Mouse (Mus musculus) midbrain, embryonic 14.5 days (tissue): ENCODE measurements around the gene Slc35e3. TPM values are rescaled to one million over a fixed set of nuclear protein-coding genes. Genes with fewer than 3 reads are reported as not detected.

Source experiments
- ATAC-seq: fragments of 200-750 bp; cut with Nextera tagmentation; 2 replicates; pipeline ENCODE4 v1.8.0; 2017; ENCODE audit warnings: moderate number of reproducible peaks, moderate library complexity; ENCODE audit not compliant: low FRiP score, low TSS enrichment
- DNase-seq: peaks from one replicate; pipeline ENCODE4 v3.0.0-alpha.2; 2015
- H3K27ac ChIP-seq: fragments of 300-500 bp; sonication (generic); replicated peaks from 2 replicates; pipeline ENCODE4 v1.5.1; 2014; ENCODE audit warnings: mild to moderate bottlenecking, low read depth, low read length, moderate library complexity
- H3K27me3 ChIP-seq: fragments of 300-500 bp; sonication (generic); 2 replicates; pipeline ENCODE4 v1.6.1; 2014; ENCODE audit warnings: low read length, control low read depth, mixed read lengths; ENCODE audit not compliant: control insufficient read depth, insufficient read depth
- H3K36me3 ChIP-seq: fragments of 300-500 bp; sonication (generic); 2 replicates; pipeline ENCODE4 v1.6.1; 2014; ENCODE audit warnings: low read length, control low read depth; ENCODE audit not compliant: control insufficient read depth, insufficient read depth
- H3K4me1 ChIP-seq: fragments of 300-500 bp; sonication (generic); 2 replicates; pipeline ENCODE4 v1.6.1; 2014; ENCODE audit warnings: mild to moderate bottlenecking, antibody characterized with exemption, low read length, control low read depth; ENCODE audit not compliant: control insufficient read depth, insufficient read depth
- H3K4me2 ChIP-seq: fragments of 300-500 bp; sonication (generic); 2 replicates; pipeline ENCODE4 v1.6.1; 2014; ENCODE audit warnings: mild to moderate bottlenecking, low read length, moderate library complexity
- H3K4me3 ChIP-seq: fragments of 300-500 bp; sonication (generic); replicated peaks from 2 replicates; pipeline ENCODE4 v1.5.1; 2014; ENCODE audit warnings: low read depth, low read length
- H3K9ac ChIP-seq: fragments of 300-500 bp; sonication (generic); replicated peaks from 2 replicates; pipeline ENCODE4 v1.6.1; 2014; ENCODE audit warnings: mild to moderate bottlenecking, low read length, moderate library complexity
- H3K9me3 ChIP-seq: fragments of 300-500 bp; sonication (generic); 2 replicates; pipeline ENCODE4 v1.6.1; 2016; ENCODE audit warnings: low read length, control low read depth, mixed read lengths; ENCODE audit not compliant: control insufficient read depth
- WGBS: fragments of 180-500 bp; shearing (Covaris S2); extraction: QIAGEN DNeasy Blood & Tissue Kit; methylation state at CpG from one replicate; pipeline ENCODE4 v1.1.7; 2014; 5-methylcytosine and 5-hydroxymethylcytosine counted together
- polyA plus RNA-seq: library from polyadenylated mRNA; unstranded; fragments of >200 nt; fragmentation: Nextera tagmentation; extraction: Ambion mirVana; gene quantifications from 2 replicates; pipeline ENCODE4 v1.2.1, GENCODE M21; 2014

The Slc35e3 gene
- 22.5 and 26.5 TPM in 2 replicates for polyA plus RNA-seq

GRCm38 (mm10) chr10:117746297-117746883, at the start of gene Slc35e3:
Gene Slc35e3, minus strand, starts transcription at chr10:117746365.
- peak; percentile 98 for ATAC-seq
- H3K27ac ChIP-seq = peak within 1 kb of the TSS; percentile 32; the same call in 1 of the 2 replicates
- peak within 1 kb of the TSS; percentile 72 for H3K4me2 ChIP-seq
- no peaks in the 10 kb centered on the region for H3K27me3 ChIP-seq
- H3K9ac ChIP-seq = peak within 1 kb of the TSS; percentile 70
- DNase-seq = peak; percentile 98
- peaks cover 19% of the 10 kb centered on the region for H3K4me1 ChIP-seq
- H3K36me3 ChIP-seq = peaks cover 20% of the 10 kb centered on the region
- WGBS = 15% methylated on average over 46 of the region's 46 CpGs
- H3K9me3 ChIP-seq = no peaks in the 10 kb centered on the region
- peak within 1 kb of the TSS; percentile 61 for H3K4me3 ChIP-seq

- Histone ChIP-seq H3K4me2 (no peak overlapping the region), H3K4me3 (no peak overlapping the region), H3K36me3 (no peaks in the 10 kb centered on the region), H3K9me3 (peaks cover 3% of the 10 kb centered on the region; the same call in 1 of the 2 replicates), H3K27me3 (no peaks in the 10 kb centered on the region), H3K9ac (no peak overlapping the region), H3K4me1 (peaks cover 14% of the 10 kb centered on the region), H3K27ac (no peak overlapping the region)
- no peak for DNase-seq
- 79% methylated on average over 4 of the region's 4 CpGs for WGBS
- ATAC-seq = no peak
Measured at GRCm38 (mm10) chr10:117795206-117795605, 49.0 kb upstream of the Slc35e3 start.

- Histone ChIP-seq H3K27ac (no peak overlapping the region), H3K9me3 (peaks cover 3% of the 10 kb centered on the region; the same call in 1 of the 2 replicates), H3K4me1 (peaks cover 14% of the 10 kb centered on the region), H3K9ac (no peak overlapping the region), H3K27me3 (no peaks in the 10 kb centered on the region), H3K36me3 (no peaks in the 10 kb centered on the region), H3K4me2 (peak overlapping the region; percentile 51), H3K4me3 (no peak overlapping the region)
- 79% methylated on average over 11 of the region's 11 CpGs for WGBS
- no peak for DNase-seq
- no peak for ATAC-seq
Measured at GRCm38 (mm10) chr10:117793436-117794030, 47.4 kb upstream of the Slc35e3 start.

- Histone ChIP-seq H3K4me2 (peak within 1 kb of the TSS; percentile 80), H3K4me3 (peak within 1 kb of the TSS; percentile 82), H3K4me1 (peaks cover 14% of the 10 kb centered on the region), H3K9me3 (peaks cover 3% of the 10 kb centered on the region; the same call in 1 of the 2 replicates), H3K9ac (peak within 1 kb of the TSS; percentile 69), H3K36me3 (peaks cover 5% of the 10 kb centered on the region), H3K27ac (peak within 1 kb of the TSS; percentile 63), H3K27me3 (no peaks in the 10 kb centered on the region)
- DNase-seq (peak; percentile 100), ATAC-seq (peak; percentile 97)
- under 1% methylated on average over 75 of the region's 75 CpGs for WGBS
Measured at GRCm38 (mm10) chr10:117792141-117793091, 46.3 kb upstream of the Slc35e3 start, which contains the start of gene Nup107. Gene Nup107, minus strand, starts transcription at chr10:117792705.

GRCm38 (mm10) chr10:117791171-117791470, 45.0 kb upstream of the Slc35e3 start:
- Histone ChIP-seq H3K27me3 (no peaks in the 10 kb centered on the region), H3K4me1 (peaks cover 14% of the 10 kb centered on the region), H3K9ac (no peak overlapping the region), H3K4me2 (peak overlapping the region; percentile 80; the same call in 1 of the 2 replicates), H3K36me3 (peaks cover 16% of the 10 kb centered on the region), H3K9me3 (no peaks in the 10 kb centered on the region; the same call in 1 of the 2 replicates), H3K4me3 (no peak overlapping the region), H3K27ac (no peak overlapping the region)
- DNase-seq (no peak), ATAC-seq (no peak)
- 95% methylated on average over 2 of the region's 2 CpGs for WGBS

- H3K9ac ChIP-seq = no peak overlapping the region
- H3K27me3 ChIP-seq = no peaks in the 10 kb centered on the region
- H3K4me2 ChIP-seq = no peak overlapping the region
- no peak overlapping the region for H3K27ac ChIP-seq
- WGBS = 95% methylated on average over 17 of the region's 17 CpGs
- H3K36me3 ChIP-seq = peaks cover 21% of the 10 kb centered on the region
- DNase-seq (no peak), ATAC-seq (no peak)
- H3K4me1 ChIP-seq = peaks cover 14% of the 10 kb centered on the region
- no peaks in the 10 kb centered on the region for H3K9me3 ChIP-seq
- H3K4me3 ChIP-seq = no peak overlapping the region
Measured at GRCm38 (mm10) chr10:117790421-117791170, 44.4 kb upstream of the Slc35e3 start.

- DNase-seq (no peak), ATAC-seq (no peak)
- H3K4me2 ChIP-seq = no peak overlapping the region
- no peaks in the 10 kb centered on the region for H3K27me3 ChIP-seq
- 95% methylated on average over 1 of the region's 1 CpGs for WGBS
- H3K27ac ChIP-seq = no peak overlapping the region
- no peak overlapping the region for H3K4me3 ChIP-seq
- H3K9ac ChIP-seq = no peak overlapping the region
- peaks cover 14% of the 10 kb centered on the region for H3K4me1 ChIP-seq
- peaks cover 26% of the 10 kb centered on the region for H3K36me3 ChIP-seq
- H3K9me3 ChIP-seq = no peaks in the 10 kb centered on the region
Measured at GRCm38 (mm10) chr10:117790011-117790410, 43.8 kb upstream of the Slc35e3 start.

- H3K9me3 ChIP-seq = no peaks in the 10 kb centered on the region
- DNase-seq = no peak
- no peak overlapping the region for H3K9ac ChIP-seq
- no peak for ATAC-seq
- H3K27me3 ChIP-seq = no peaks in the 10 kb centered on the region
- WGBS = 96% methylated on average over 7 of the region's 7 CpGs
- no peaks in the 10 kb centered on the region for H3K4me1 ChIP-seq
- H3K27ac ChIP-seq = no peak overlapping the region
- no peak overlapping the region for H3K4me2 ChIP-seq
- peaks cover 65% of the 10 kb centered on the region for H3K36me3 ChIP-seq
- no peak overlapping the region for H3K4me3 ChIP-seq
Measured at GRCm38 (mm10) chr10:117784646-117785045, 38.5 kb upstream of the Slc35e3 start.
